Mouse (Mus musculus) kidney, embryonic 16.5 days (tissue): Measurements from ENCODE around the gene Nadk2. TPM values are rescaled to one million over a fixed set of nuclear protein-coding genes. Genes with fewer than 3 reads are reported as not detected.

Experiments
- polyA plus RNA-seq: library from polyadenylated mRNA; unstranded; fragments of >200 nt; fragmentation: Nextera tagmentation; extraction: Ambion mirVana; gene quantifications from 2 replicates; pipeline ENCODE4 v1.2.1, GENCODE M21; 2015

Nadk2 gene
- polyA plus RNA-seq, 1 experiment from 2014 or later = 26.4 TPM

Other genes with a start within 250 kb of the Nadk2 start
- gene Ranbp3l, start 103.3 kb upstream of the Nadk2 start, polyA plus RNA-seq = 2.6 and 3.2 TPM in 2 replicates
- gene Lmbrd2, start 69.3 kb downstream of the Nadk2 start, polyA plus RNA-seq = 3.1 and 3.7 TPM in 2 replicates
- gene Skp2, start 84.2 kb downstream of the Nadk2 start, polyA plus RNA-seq = 74.8 and 77.6 TPM in 2 replicates
- 0.13 and 0.49 TPM in 2 replicates for gene Ugt3a1, start 205.6 kb downstream of the Nadk2 start, polyA plus RNA-seq